Mouse (Mus musculus): Measurements from ENCODE around the gene Myadml2. TPM values are rescaled to one million over a fixed set of nuclear protein-coding genes. Genes with fewer than 3 reads are reported as not detected.

Gene Myadml2
- total and polyA plus RNA-seq, 2 experiments from 2014 or later = 1.6 to 1.7 TPM

DNA sequence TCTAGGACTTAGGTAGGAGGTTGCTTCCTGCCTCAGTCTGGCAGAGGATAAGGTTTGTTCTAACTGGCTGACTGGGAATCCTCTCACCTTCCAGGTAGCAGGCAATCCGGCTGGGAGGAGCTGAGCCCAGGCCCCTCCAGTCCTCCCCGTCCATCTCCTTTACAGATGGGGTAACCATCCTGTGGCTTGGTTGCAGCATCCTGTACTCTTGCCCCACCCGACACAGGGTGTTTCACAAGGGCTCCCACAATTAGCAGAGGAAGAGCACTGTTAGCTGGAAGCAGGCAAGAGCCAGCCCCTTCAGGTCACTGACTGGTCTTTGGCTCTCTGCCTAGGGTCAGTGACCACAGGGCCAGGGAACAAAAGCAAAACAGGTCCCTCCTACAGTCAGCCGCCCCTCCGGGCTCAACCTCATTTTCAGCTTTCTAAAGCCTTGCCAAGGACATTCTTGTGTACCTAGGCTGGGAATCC, 17.5 kb downstream of the Myadml2 start:
- Histone ChIP-seq H3K27ac (ENCODE audit: low read depth, low read length) (no peak overlapping the region; the same call in 1 of the 2 replicates), H3K4me1 (ENCODE audit: insufficient read depth, low read length) (peaks cover 5% of the 10 kb centered on the region), H3K9me3 (ENCODE audit: low read length) (no peaks in the 10 kb centered on the region), H3K4me3 (ENCODE audit: low read depth, low read length) (no peak overlapping the region), H3K4me2 (ENCODE audit: low read depth, low read length, poor library complexity, severe bottlenecking) (no peak overlapping the region), H3K9ac (replicated peaks; ENCODE audit: low read length, poor library complexity, severe bottlenecking) (peak overlapping the region; percentile 39; the same call in 1 of the 2 replicates), H3K27me3 (ENCODE audit: insufficient read depth, low read length) (no peaks in the 10 kb centered on the region), H3K36me3 (ENCODE audit: insufficient read depth, low read length) (peaks cover 25% of the 10 kb centered on the region)
- 37% methylated on average over 5 of the region's 5 CpGs for WGBS
- no peak for TF ChIP-seq CTCF (IDR thresholded peaks at IDR 0.05)
- ATAC-seq (ENCODE audit: low FRiP score) (no peak), DNase-seq (ENCODE audit: low spot score) (no peak)

DNA sequence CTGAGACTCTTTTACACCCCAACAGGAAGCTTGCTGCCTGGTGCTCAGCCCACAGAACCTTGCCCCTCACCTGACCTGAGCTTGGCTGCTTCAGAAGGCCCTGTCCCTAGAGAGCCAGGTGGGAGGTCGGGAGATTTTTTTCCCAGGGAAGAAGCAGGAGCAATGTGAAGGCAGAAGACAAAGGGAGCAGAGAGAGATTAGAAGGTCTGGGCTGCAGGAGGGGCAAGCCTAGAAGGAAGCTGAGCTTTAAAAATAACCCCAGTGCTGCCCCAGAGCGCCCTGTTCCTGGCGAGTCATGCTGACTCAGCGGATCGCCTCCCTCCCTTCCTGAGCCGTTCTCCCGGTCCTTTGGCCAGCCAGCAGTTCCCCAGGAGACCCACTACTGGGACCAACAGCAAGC, 18.0 kb downstream of the Myadml2 start:
- no peak for ATAC-seq (ENCODE audit: low FRiP score)
- WGBS = 32% methylated on average over 7 of the region's 7 CpGs
- H3K27ac ChIP-seq (ENCODE audit: low read depth, low read length) = no peak overlapping the region

GRCm38 (mm10) chr11:120629341-120629730, 18.6 kb downstream of the Myadml2 start:
- Histone ChIP-seq H3K9ac (replicated peaks; ENCODE audit: low read length, poor library complexity, severe bottlenecking) (no peak overlapping the region), H3K27me3 (ENCODE audit: insufficient read depth, low read length) (no peaks in the 10 kb centered on the region), H3K4me2 (ENCODE audit: low read depth, low read length, poor library complexity, severe bottlenecking) (no peak overlapping the region), H3K4me3 (ENCODE audit: low read depth, low read length) (no peak overlapping the region), H3K9me3 (ENCODE audit: low read length) (no peaks in the 10 kb centered on the region), H3K4me1 (ENCODE audit: insufficient read depth, low read length) (peaks cover 8% of the 10 kb centered on the region), H3K27ac (ENCODE audit: low read depth, low read length) (no peak overlapping the region), H3K36me3 (ENCODE audit: insufficient read depth, low read length) (peaks cover 25% of the 10 kb centered on the region)
- no peak for DNase-seq (ENCODE audit: low spot score)
- WGBS = 76% methylated on average over 23 of the region's 23 CpGs
- no peak for ATAC-seq (ENCODE audit: low FRiP score)
- TF ChIP-seq CTCF (IDR thresholded peaks at IDR 0.05) = no peak

More for the DNA sequence above, 18.0 kb downstream of the Myadml2 start:
- no peak overlapping the region for H3K4me3 ChIP-seq (ENCODE audit: low read depth, low read length)
- H3K9ac ChIP-seq (replicated peaks; ENCODE audit: low read length, poor library complexity, severe bottlenecking) = no peak overlapping the region
- peaks cover 25% of the 10 kb centered on the region for H3K36me3 ChIP-seq (ENCODE audit: insufficient read depth, low read length)
- no peaks in the 10 kb centered on the region for H3K9me3 ChIP-seq (ENCODE audit: low read length)
- H3K27me3 ChIP-seq (ENCODE audit: insufficient read depth, low read length) = no peaks in the 10 kb centered on the region
- no peak for DNase-seq (ENCODE audit: low spot score)
- peaks cover 8% of the 10 kb centered on the region for H3K4me1 ChIP-seq (ENCODE audit: insufficient read depth, low read length)
- no peak overlapping the region for H3K4me2 ChIP-seq (ENCODE audit: low read depth, low read length, poor library complexity, severe bottlenecking)
- TF ChIP-seq CTCF (IDR thresholded peaks at IDR 0.05) = no peak

GRCm38 (mm10) chr11:120628601-120629340, 19.2 kb downstream of the Myadml2 start:
- Histone ChIP-seq H3K9ac (replicated peaks; ENCODE audit: low read length, poor library complexity, severe bottlenecking) (no peak overlapping the region), H3K4me3 (ENCODE audit: low read depth, low read length) (no peak overlapping the region), H3K4me2 (ENCODE audit: low read depth, low read length, poor library complexity, severe bottlenecking) (no peak overlapping the region), H3K27ac (ENCODE audit: low read depth, low read length) (no peak overlapping the region), H3K9me3 (ENCODE audit: low read length) (no peaks in the 10 kb centered on the region), H3K4me1 (ENCODE audit: insufficient read depth, low read length) (peaks cover 8% of the 10 kb centered on the region), H3K27me3 (ENCODE audit: insufficient read depth, low read length) (no peaks in the 10 kb centered on the region), H3K36me3 (ENCODE audit: insufficient read depth, low read length) (peaks cover 25% of the 10 kb centered on the region)
- no peak for DNase-seq (ENCODE audit: low spot score)
- no peak for ATAC-seq (ENCODE audit: low FRiP score)
- WGBS = 94% methylated on average over 23 of the region's 23 CpGs
- no peak for TF ChIP-seq CTCF (IDR thresholded peaks at IDR 0.05)

DNA sequence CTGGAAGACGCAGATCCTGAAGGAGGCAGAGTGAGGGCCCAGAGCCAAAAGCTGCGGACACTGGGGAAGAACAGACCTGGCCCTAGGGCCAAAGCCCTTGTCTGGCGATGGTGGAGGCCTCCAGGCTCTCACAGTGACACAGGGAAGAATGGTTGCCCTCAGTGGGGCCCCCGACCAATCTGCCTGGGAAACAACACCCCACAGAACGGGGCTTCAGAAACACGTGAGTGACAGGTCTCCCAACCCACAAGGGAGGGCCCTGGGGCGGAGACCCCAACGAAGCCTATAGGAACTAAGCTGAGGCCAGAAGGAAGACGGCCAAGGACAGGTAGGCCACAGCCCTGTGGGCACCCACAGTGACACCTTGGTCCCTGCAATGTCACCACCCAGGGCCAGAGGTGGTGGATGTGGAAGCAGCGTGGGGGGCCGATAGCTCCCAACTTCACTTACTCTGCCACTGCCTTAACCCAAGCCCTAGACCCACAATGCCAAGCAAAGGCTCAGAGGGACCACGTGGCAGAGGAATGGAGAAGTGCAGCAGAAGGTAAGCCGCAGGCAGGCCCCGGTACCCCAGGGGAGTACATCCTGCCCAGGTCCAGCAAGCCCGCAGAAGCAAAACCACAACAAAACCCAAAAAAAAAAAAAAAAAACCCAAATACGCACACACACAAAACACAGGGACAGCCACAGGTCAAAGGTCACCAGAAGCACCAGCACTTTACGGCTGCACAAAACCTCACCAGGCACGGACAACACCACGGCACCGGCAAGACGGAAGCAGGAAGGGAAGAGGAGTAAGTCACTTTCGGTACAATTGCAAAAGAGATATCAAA, 20.3 kb downstream of the Myadml2 start:
- 82% methylated on average over 22 of the region's 22 CpGs for WGBS
- H3K9me3 ChIP-seq (ENCODE audit: low read length) = no peaks in the 10 kb centered on the region
- H3K4me2 ChIP-seq (ENCODE audit: low read depth, low read length, poor library complexity, severe bottlenecking) = no peak overlapping the region
- DNase-seq (ENCODE audit: low spot score) (no peak), ATAC-seq (ENCODE audit: low FRiP score) (no peak)
- TF ChIP-seq CTCF (IDR thresholded peaks at IDR 0.05) = no peak
- no peaks in the 10 kb centered on the region for H3K27me3 ChIP-seq (ENCODE audit: insufficient read depth, low read length)
- H3K9ac ChIP-seq (replicated peaks; ENCODE audit: low read length, poor library complexity, severe bottlenecking) = no peak overlapping the region
- peaks cover 8% of the 10 kb centered on the region for H3K4me1 ChIP-seq (ENCODE audit: insufficient read depth, low read length)
- peaks cover 33% of the 10 kb centered on the region for H3K36me3 ChIP-seq (ENCODE audit: insufficient read depth, low read length)
- H3K27ac ChIP-seq (ENCODE audit: low read depth, low read length) = no peak overlapping the region
- no peak overlapping the region for H3K4me3 ChIP-seq (ENCODE audit: low read depth, low read length)

All from midbrain, postnatal 0 days (tissue).